Mouse (Mus musculus) forebrain, embryonic 15.5 days (tissue): ENCODE data around the gene Krt13. TPM values are rescaled to one million over a fixed set of nuclear protein-coding genes. Genes with fewer than 3 reads are reported as not detected.

Experiments
- ATAC-seq: fragments of 200-750 bp; cut with Nextera tagmentation; replicated peaks from 2 replicates; pipeline ENCODE4 v1.8.0; 2017; ENCODE audit warnings: mild to moderate bottlenecking, moderate TSS enrichment, moderate library complexity
- H3K27ac ChIP-seq: fragments of 300-500 bp; sonication (generic); replicated peaks from 2 replicates; pipeline ENCODE4 v1.5.1; 2015; ENCODE audit warnings: mild to moderate bottlenecking, inconsistent platforms
- H3K27me3 ChIP-seq: fragments of 300-500 bp; sonication (generic); 2 replicates; pipeline ENCODE4 v1.6.1; 2015; ENCODE audit warnings: inconsistent platforms
- H3K36me3 ChIP-seq: fragments of 300-500 bp; sonication (generic); 2 replicates; pipeline ENCODE4 v1.6.1; 2015; ENCODE audit warnings: mild to moderate bottlenecking, inconsistent platforms
- H3K4me1 ChIP-seq: fragments of 300-500 bp; sonication (generic); 2 replicates; pipeline ENCODE4 v1.6.1; 2015; ENCODE audit warnings: inconsistent platforms
- H3K4me2 ChIP-seq: fragments of 300-500 bp; sonication (generic); replicated peaks from 2 replicates; pipeline ENCODE4 v1.6.1; 2015; ENCODE audit warnings: mild to moderate bottlenecking, inconsistent platforms
- H3K4me3 ChIP-seq: fragments of 300-500 bp; sonication (generic); 2 replicates; pipeline ENCODE4 v1.5.1; 2015; ENCODE audit warnings: mild to moderate bottlenecking, inconsistent platforms
- H3K9ac ChIP-seq: fragments of 300-500 bp; sonication (generic); replicated peaks from 2 replicates; pipeline ENCODE4 v1.6.1; 2015; ENCODE audit warnings: mild to moderate bottlenecking, inconsistent platforms
- H3K9me3 ChIP-seq: fragments of 300-500 bp; sonication (generic); 2 replicates; pipeline ENCODE4 v1.6.1; 2016; ENCODE audit warnings: inconsistent platforms
- WGBS: fragments of 180-500 bp; shearing (Covaris S2); methylation state at CpG from one replicate; pipeline ENCODE4 v1.1.7; 2015; ENCODE audit warnings: mixed read lengths; 5-methylcytosine and 5-hydroxymethylcytosine counted together
- polyA plus RNA-seq: library from polyadenylated mRNA; unstranded; fragments of >200 nt; fragmentation: Nextera tagmentation; extraction: Ambion mirVana; gene quantifications from 2 replicates; pipeline ENCODE4 v1.2.1, GENCODE M21; 2015

Gene Krt13
- not detected in 2 replicates for polyA plus RNA-seq

- no peaks in the 10 kb centered on the region for H3K36me3 ChIP-seq
- H3K27me3 ChIP-seq = no peaks in the 10 kb centered on the region
- H3K9me3 ChIP-seq = no peaks in the 10 kb centered on the region
- H3K27ac ChIP-seq = no peak within 1 kb of the TSS
- 83% methylated on average over 3 of the region's 3 CpGs for WGBS
- no peak for ATAC-seq
- no peak within 1 kb of the TSS for H3K4me2 ChIP-seq
- H3K4me3 ChIP-seq = no peak within 1 kb of the TSS
- H3K9ac ChIP-seq = no peak within 1 kb of the TSS
- no peaks in the 10 kb centered on the region for H3K4me1 ChIP-seq
These were observed at the start of gene Krt13 for GRCm38 (mm10) chr11:100121466-100121865. Gene Krt13 (minus strand): TSS chr11:100121566.

- H3K27me3 ChIP-seq = no peaks in the 10 kb centered on the region
- ATAC-seq = no peak
- WGBS = 35% methylated on average over 14 of the region's 14 CpGs
- no peaks in the 10 kb centered on the region for H3K36me3 ChIP-seq
- H3K4me1 ChIP-seq = 0 out of 2 replicates have a peak, but pooled peaks cover 6% of the 10 kb centered on the region
- no peak overlapping the region for H3K4me3 ChIP-seq
- H3K9me3 ChIP-seq = no peaks in the 10 kb centered on the region
- H3K27ac ChIP-seq = no peak overlapping the region
- no peak overlapping the region for H3K4me2 ChIP-seq
- no peak overlapping the region for H3K9ac ChIP-seq
These were observed 47.7 kb upstream of the Krt13 start for GRCm38 (mm10) chr11:100168765-100169762.

GRCm38 (mm10) chr11:100168071-100168470 lies 46.7 kb upstream of the Krt13 start:
- H3K9ac ChIP-seq = no peak overlapping the region
- no peak overlapping the region for H3K27ac ChIP-seq
- no peak overlapping the region for H3K4me3 ChIP-seq
- no peaks in the 10 kb centered on the region for H3K36me3 ChIP-seq
- 0 out of 2 replicates have a peak, but pooled peaks cover 6% of the 10 kb centered on the region for H3K4me1 ChIP-seq
- ATAC-seq = no peak
- H3K27me3 ChIP-seq = no peaks in the 10 kb centered on the region
- no peaks in the 10 kb centered on the region for H3K9me3 ChIP-seq
- H3K4me2 ChIP-seq = no peak overlapping the region
- 85% methylated on average over 8 of the region's 8 CpGs for WGBS

- H3K36me3 ChIP-seq = no peaks in the 10 kb centered on the region
- ATAC-seq = no peak
- 73% methylated on average over 7 of the region's 7 CpGs for WGBS
- H3K27me3 ChIP-seq = no peaks in the 10 kb centered on the region
- H3K27ac ChIP-seq = no peak overlapping the region
- H3K9me3 ChIP-seq = no peaks in the 10 kb centered on the region
- H3K9ac ChIP-seq = no peak overlapping the region
- no peak overlapping the region for H3K4me2 ChIP-seq
- H3K4me3 ChIP-seq = no peak overlapping the region
- H3K4me1 ChIP-seq = 0 out of 2 replicates have a peak, but pooled peaks cover 6% of the 10 kb centered on the region
These were observed 43.0 kb upstream of the Krt13 start for GRCm38 (mm10) chr11:100164392-100164791.

GRCm38 (mm10) chr11:100157908-100158477 lies 36.6 kb upstream of the Krt13 start:
- H3K4me1 ChIP-seq = no peaks in the 10 kb centered on the region
- no peak for ATAC-seq
- no peak overlapping the region for H3K4me2 ChIP-seq
- no peaks in the 10 kb centered on the region for H3K36me3 ChIP-seq
- no peak overlapping the region for H3K9ac ChIP-seq
- WGBS = 67% methylated on average over 6 of the region's 6 CpGs
- no peaks in the 10 kb centered on the region for H3K27me3 ChIP-seq
- no peak overlapping the region for H3K4me3 ChIP-seq
- H3K9me3 ChIP-seq = no peaks in the 10 kb centered on the region
- H3K27ac ChIP-seq = no peak overlapping the region

GRCm38 (mm10) chr11:100157331-100157730 lies 36.0 kb upstream of the Krt13 start:
- H3K27ac ChIP-seq = no peak overlapping the region
- H3K9me3 ChIP-seq = no peaks in the 10 kb centered on the region
- H3K4me2 ChIP-seq = no peak overlapping the region
- no peak for ATAC-seq
- no peaks in the 10 kb centered on the region for H3K36me3 ChIP-seq
- WGBS = 86% methylated on average over 3 of the region's 3 CpGs
- no peaks in the 10 kb centered on the region for H3K27me3 ChIP-seq
- no peaks in the 10 kb centered on the region for H3K4me1 ChIP-seq
- H3K9ac ChIP-seq = no peak overlapping the region
- H3K4me3 ChIP-seq = no peak overlapping the region

- Histone ChIP-seq H3K4me1 (no peaks in the 10 kb centered on the region), H3K27ac (no peak overlapping the region), H3K9me3 (no peaks in the 10 kb centered on the region), H3K36me3 (no peaks in the 10 kb centered on the region), H3K27me3 (no peaks in the 10 kb centered on the region), H3K4me2 (no peak overlapping the region), H3K9ac (no peak overlapping the region), H3K4me3 (no peak overlapping the region)
- 67% methylated on average over 8 of the region's 8 CpGs for WGBS
- ATAC-seq = no peak
These were observed 34.3 kb upstream of the Krt13 start for GRCm38 (mm10) chr11:100155497-100156255.

GRCm38 (mm10) chr11:100148615-100149330 lies 27.4 kb upstream of the Krt13 start, which contains the start of gene Krt19:
Gene Krt19 (minus strand): TSS chr11:100148665.
- H3K9me3 ChIP-seq = no peaks in the 10 kb centered on the region
- peaks cover 29% of the 10 kb centered on the region for H3K27me3 ChIP-seq
- 44% methylated on average over 9 of the region's 9 CpGs for WGBS
- no peaks in the 10 kb centered on the region for H3K36me3 ChIP-seq
- H3K4me2 ChIP-seq = no peak within 1 kb of the TSS
- H3K27ac ChIP-seq = no peak within 1 kb of the TSS
- H3K9ac ChIP-seq = no peak within 1 kb of the TSS
- no peak within 1 kb of the TSS for H3K4me3 ChIP-seq
- no peak for ATAC-seq
- 0 out of 2 replicates have a peak, but pooled peaks cover 6% of the 10 kb centered on the region for H3K4me1 ChIP-seq

- Histone ChIP-seq H3K4me1 (0 out of 2 replicates have a peak, but pooled peaks cover 6% of the 10 kb centered on the region), H3K36me3 (no peaks in the 10 kb centered on the region)
- 68% methylated on average over 5 of the region's 5 CpGs for WGBS
These were observed 26.4 kb upstream of the Krt13 start for GRCm38 (mm10) chr11:100147566-100148353.

GRCm38 (mm10) chr11:100145858-100146560 lies 24.6 kb upstream of the Krt13 start:
- H3K27me3 ChIP-seq = peaks cover 29% of the 10 kb centered on the region
- 0 out of 2 replicates have a peak overlapping the region, but pooled peaks have one; percentile 7 for H3K4me3 ChIP-seq
- ATAC-seq = no peak
- no peak overlapping the region for H3K9ac ChIP-seq
- H3K36me3 ChIP-seq = no peaks in the 10 kb centered on the region
- 4% methylated on average over 13 of the region's 13 CpGs for WGBS
- 0 out of 2 replicates have a peak, but pooled peaks cover 6% of the 10 kb centered on the region for H3K4me1 ChIP-seq
- H3K27ac ChIP-seq = no peak overlapping the region
- H3K4me2 ChIP-seq = peak overlapping the region; percentile 26; the same call in 1 of the 2 replicates
- no peaks in the 10 kb centered on the region for H3K9me3 ChIP-seq

More at GRCm38 (mm10) chr11:100147566-100148353, 26.4 kb upstream of the Krt13 start:
- Histone ChIP-seq H3K9ac (no peak overlapping the region), H3K27me3 (peaks cover 29% of the 10 kb centered on the region), H3K27ac (no peak overlapping the region), H3K4me2 (no peak overlapping the region), H3K4me3 (no peak overlapping the region), H3K9me3 (no peaks in the 10 kb centered on the region)
- no peak for ATAC-seq
